Mouse (Mus musculus): ENCODE results near the gene Gba2.

DNA sequence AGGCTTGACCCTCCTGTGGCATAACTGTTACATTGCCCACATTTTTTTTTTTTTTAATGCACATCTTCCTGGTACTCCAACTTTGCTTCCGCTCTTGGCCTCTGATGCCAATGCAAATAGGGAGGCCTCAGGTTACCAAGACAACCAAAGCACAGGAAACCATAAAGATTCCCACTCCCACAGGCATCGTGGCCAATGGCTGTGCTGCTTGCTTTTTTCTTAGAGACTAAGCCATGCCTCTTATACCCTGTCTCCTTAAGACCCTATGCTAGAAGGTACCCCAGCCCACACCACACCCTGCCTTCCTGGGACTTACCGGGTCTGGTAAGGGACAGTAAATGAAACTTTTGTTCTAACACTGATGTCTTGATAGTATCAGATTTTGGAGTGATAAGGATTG, 14.8 kb upstream of the Gba2 start:
- TF ChIP-seq CTCF (IDR thresholded peaks at IDR 0.05; ENCODE audit: low read depth) = no peak
- no peak for TF ChIP-seq EP300 (optimal IDR thresholded peaks at IDR 0.05)

Data from stomach, postnatal 0 days (tissue).